Mouse (Mus musculus): ENCODE data around the gene Fam208a. TPM values are rescaled to one million over a fixed set of nuclear protein-coding genes. Genes with fewer than 3 reads are reported as not detected.

Fam208a gene
- polyA plus RNA-seq (2016; fragmentation: Nextera tagmentation; extraction: Ambion mirVana) = 20.1 and 21.3 TPM in 2 replicates

GRCm38 (mm10) chr14:27428573-27428972, at the start of gene Fam208a:
Gene Fam208a, plus strand, starts transcription at chr14:27428834.
- Histone ChIP-seq H3K27me3 (replicated peaks) (no peaks in the 10 kb centered on the region), H3K36me3 (peaks cover 9% of the 10 kb centered on the region; the same call in 1 of the 2 replicates), H3K4me2 (replicated peaks) (peak within 1 kb of the TSS; percentile 73), H3K4me3 (peak within 1 kb of the TSS; percentile 65), H3K9ac (peak within 1 kb of the TSS; percentile 92), H3K27ac (peak within 1 kb of the TSS; percentile 97), H3K9me3 (peaks cover 12% of the 10 kb centered on the region), H3K4me1 (0 out of 2 replicates have a peak, but pooled peaks cover 3% of the 10 kb centered on the region)
- ATAC-seq (ENCODE audit: low FRiP score, low read depth) = peak; percentile 98
- 2% methylated on average over 43 of the region's 43 CpGs for WGBS

- Histone ChIP-seq H3K4me2 (replicated peaks) (no peak overlapping the region), H3K9ac (no peak overlapping the region), H3K36me3 (no peaks in the 10 kb centered on the region), H3K27ac (no peak overlapping the region), H3K9me3 (no peaks in the 10 kb centered on the region), H3K27me3 (replicated peaks) (no peaks in the 10 kb centered on the region), H3K4me3 (no peak overlapping the region), H3K4me1 (no peaks in the 10 kb centered on the region)
- ATAC-seq (ENCODE audit: low FRiP score, low read depth) = no peak
- WGBS = 92% methylated on average over 12 of the region's 12 CpGs
These were observed 49.2 kb upstream of the Fam208a start for GRCm38 (mm10) chr14:27379404-27379803.

GRCm38 (mm10) chr14:27381459-27381858, 47.2 kb upstream of the Fam208a start:
- Histone ChIP-seq H3K9me3 (no peaks in the 10 kb centered on the region), H3K27me3 (replicated peaks) (no peaks in the 10 kb centered on the region), H3K36me3 (no peaks in the 10 kb centered on the region), H3K27ac (no peak overlapping the region), H3K9ac (no peak overlapping the region), H3K4me1 (no peaks in the 10 kb centered on the region), H3K4me3 (no peak overlapping the region), H3K4me2 (replicated peaks) (no peak overlapping the region)
- WGBS = 88% methylated on average over 7 of the region's 7 CpGs
- no peak for ATAC-seq (ENCODE audit: low FRiP score, low read depth)

GRCm38 (mm10) chr14:27383321-27383830, 45.3 kb upstream of the Fam208a start:
- Histone ChIP-seq H3K9ac (no peak overlapping the region), H3K4me2 (replicated peaks) (no peak overlapping the region), H3K4me3 (no peak overlapping the region), H3K9me3 (no peaks in the 10 kb centered on the region), H3K27me3 (replicated peaks) (no peaks in the 10 kb centered on the region), H3K4me1 (no peaks in the 10 kb centered on the region), H3K36me3 (no peaks in the 10 kb centered on the region), H3K27ac (no peak overlapping the region)
- ATAC-seq (ENCODE audit: low FRiP score, low read depth) = no peak
- WGBS = 92% methylated on average over 5 of the region's 5 CpGs

- ATAC-seq (ENCODE audit: low FRiP score, low read depth) = no peak
These were observed 44.5 kb upstream of the Fam208a start for GRCm38 (mm10) chr14:27384143-27384542.

GRCm38 (mm10) chr14:27388616-27389015, 40.0 kb upstream of the Fam208a start:
- no peak overlapping the region for H3K27ac ChIP-seq
- no peak for ATAC-seq (ENCODE audit: low FRiP score, low read depth)
- no peak overlapping the region for H3K4me2 ChIP-seq (replicated peaks)
- no peaks in the 10 kb centered on the region for H3K9me3 ChIP-seq
- H3K36me3 ChIP-seq = no peaks in the 10 kb centered on the region
- no peaks in the 10 kb centered on the region for H3K27me3 ChIP-seq (replicated peaks)
- no peak overlapping the region for H3K4me3 ChIP-seq
- no peaks in the 10 kb centered on the region for H3K4me1 ChIP-seq
- H3K9ac ChIP-seq = no peak overlapping the region

More at GRCm38 (mm10) chr14:27384143-27384542, 44.5 kb upstream of the Fam208a start:
- no peaks in the 10 kb centered on the region for H3K4me1 ChIP-seq
- no peaks in the 10 kb centered on the region for H3K36me3 ChIP-seq
- no peak overlapping the region for H3K4me3 ChIP-seq
- 93% methylated on average over 4 of the region's 4 CpGs for WGBS
- H3K9me3 ChIP-seq = no peaks in the 10 kb centered on the region
- H3K4me2 ChIP-seq (replicated peaks) = no peak overlapping the region
- H3K27me3 ChIP-seq (replicated peaks) = no peaks in the 10 kb centered on the region
- no peak overlapping the region for H3K27ac ChIP-seq
- H3K9ac ChIP-seq = no peak overlapping the region

GRCm38 (mm10) chr14:27389722-27390121, 38.9 kb upstream of the Fam208a start:
- H3K27ac ChIP-seq = no peak overlapping the region
- H3K27me3 ChIP-seq (replicated peaks) = no peaks in the 10 kb centered on the region
- no peak overlapping the region for H3K9ac ChIP-seq
- WGBS = 77% methylated on average over 2 of the region's 2 CpGs
- H3K9me3 ChIP-seq = no peaks in the 10 kb centered on the region
- H3K4me3 ChIP-seq = no peak overlapping the region
- H3K36me3 ChIP-seq = no peaks in the 10 kb centered on the region
- H3K4me1 ChIP-seq = no peaks in the 10 kb centered on the region
- no peak for ATAC-seq (ENCODE audit: low FRiP score, low read depth)
- H3K4me2 ChIP-seq (replicated peaks) = no peak overlapping the region

GRCm38 (mm10) chr14:27390663-27391062, 38.0 kb upstream of the Fam208a start:
- Histone ChIP-seq H3K4me3 (no peak overlapping the region), H3K27me3 (replicated peaks) (no peaks in the 10 kb centered on the region), H3K9ac (no peak overlapping the region), H3K9me3 (no peaks in the 10 kb centered on the region), H3K36me3 (no peaks in the 10 kb centered on the region), H3K4me2 (replicated peaks) (no peak overlapping the region), H3K4me1 (no peaks in the 10 kb centered on the region), H3K27ac (no peak overlapping the region)
- 59% methylated on average over 7 of the region's 7 CpGs for WGBS
- ATAC-seq (ENCODE audit: low FRiP score, low read depth) = no peak

GRCm38 (mm10) chr14:27391776-27392308, 36.8 kb upstream of the Fam208a start:
- H3K4me2 ChIP-seq (replicated peaks) = no peak overlapping the region
- no peaks in the 10 kb centered on the region for H3K4me1 ChIP-seq
- H3K27me3 ChIP-seq (replicated peaks) = no peaks in the 10 kb centered on the region
- H3K36me3 ChIP-seq = no peaks in the 10 kb centered on the region
- H3K9ac ChIP-seq = no peak overlapping the region
- H3K9me3 ChIP-seq = no peaks in the 10 kb centered on the region
- WGBS = 72% methylated on average over 9 of the region's 9 CpGs
- H3K4me3 ChIP-seq = no peak overlapping the region
- ATAC-seq (ENCODE audit: low FRiP score, low read depth) = no peak
- no peak overlapping the region for H3K27ac ChIP-seq

GRCm38 (mm10) chr14:27392660-27393059, 36.0 kb upstream of the Fam208a start:
- no peak for ATAC-seq (ENCODE audit: low FRiP score, low read depth)
- H3K27me3 ChIP-seq (replicated peaks) = no peaks in the 10 kb centered on the region
- no peaks in the 10 kb centered on the region for H3K9me3 ChIP-seq
- H3K4me2 ChIP-seq (replicated peaks) = no peak overlapping the region
- H3K4me3 ChIP-seq = no peak overlapping the region
- 91% methylated on average over 2 of the region's 2 CpGs for WGBS
- no peak overlapping the region for H3K9ac ChIP-seq
- H3K27ac ChIP-seq = no peak overlapping the region
- H3K4me1 ChIP-seq = no peaks in the 10 kb centered on the region
- H3K36me3 ChIP-seq = no peaks in the 10 kb centered on the region

GRCm38 (mm10) chr14:27393806-27394205, 34.8 kb upstream of the Fam208a start:
- no peak for ATAC-seq (ENCODE audit: low FRiP score, low read depth)
- Histone ChIP-seq H3K9me3 (no peaks in the 10 kb centered on the region), H3K4me3 (no peak overlapping the region), H3K27me3 (replicated peaks) (no peaks in the 10 kb centered on the region), H3K36me3 (no peaks in the 10 kb centered on the region), H3K4me1 (no peaks in the 10 kb centered on the region), H3K4me2 (replicated peaks) (no peak overlapping the region), H3K9ac (no peak overlapping the region), H3K27ac (no peak overlapping the region)
- whole genome bisulfite sequencing = 76% methylated on average over 10 of the region's 10 CpGs

GRCm38 (mm10) chr14:27396424-27396823, 32.2 kb upstream of the Fam208a start:
- WGBS = 85% methylated on average over 7 of the region's 7 CpGs
- H3K9me3 ChIP-seq = no peaks in the 10 kb centered on the region
- no peak overlapping the region for H3K9ac ChIP-seq
- no peak overlapping the region for H3K4me2 ChIP-seq (replicated peaks)
- no peaks in the 10 kb centered on the region for H3K4me1 ChIP-seq
- no peak overlapping the region for H3K4me3 ChIP-seq
- no peak for ATAC-seq (ENCODE audit: low FRiP score, low read depth)
- H3K27me3 ChIP-seq (replicated peaks) = no peaks in the 10 kb centered on the region
- no peaks in the 10 kb centered on the region for H3K36me3 ChIP-seq
- H3K27ac ChIP-seq = no peak overlapping the region

GRCm38 (mm10) chr14:27397526-27397925, 31.1 kb upstream of the Fam208a start:
- ATAC-seq (ENCODE audit: low FRiP score, low read depth) = no peak
- Histone ChIP-seq H3K4me1 (no peaks in the 10 kb centered on the region), H3K4me3 (no peak overlapping the region), H3K9me3 (no peaks in the 10 kb centered on the region), H3K27me3 (replicated peaks) (no peaks in the 10 kb centered on the region), H3K4me2 (replicated peaks) (no peak overlapping the region), H3K9ac (no peak overlapping the region), H3K36me3 (no peaks in the 10 kb centered on the region), H3K27ac (no peak overlapping the region)
- 91% methylated on average over 6 of the region's 6 CpGs for WGBS

Data from neural tube, embryonic 12.5 days (tissue).